Mouse (Mus musculus): ENCODE results near the gene Itpripl2. TPM values are rescaled to one million over a fixed set of nuclear protein-coding genes. Genes with fewer than 3 reads are reported as not detected.

Itpripl2 gene
- polyA plus RNA-seq (2014; fragmentation: Nextera tagmentation; extraction: Ambion mirVana): 3.1 and 3.7 TPM in 2 replicates

DNA sequence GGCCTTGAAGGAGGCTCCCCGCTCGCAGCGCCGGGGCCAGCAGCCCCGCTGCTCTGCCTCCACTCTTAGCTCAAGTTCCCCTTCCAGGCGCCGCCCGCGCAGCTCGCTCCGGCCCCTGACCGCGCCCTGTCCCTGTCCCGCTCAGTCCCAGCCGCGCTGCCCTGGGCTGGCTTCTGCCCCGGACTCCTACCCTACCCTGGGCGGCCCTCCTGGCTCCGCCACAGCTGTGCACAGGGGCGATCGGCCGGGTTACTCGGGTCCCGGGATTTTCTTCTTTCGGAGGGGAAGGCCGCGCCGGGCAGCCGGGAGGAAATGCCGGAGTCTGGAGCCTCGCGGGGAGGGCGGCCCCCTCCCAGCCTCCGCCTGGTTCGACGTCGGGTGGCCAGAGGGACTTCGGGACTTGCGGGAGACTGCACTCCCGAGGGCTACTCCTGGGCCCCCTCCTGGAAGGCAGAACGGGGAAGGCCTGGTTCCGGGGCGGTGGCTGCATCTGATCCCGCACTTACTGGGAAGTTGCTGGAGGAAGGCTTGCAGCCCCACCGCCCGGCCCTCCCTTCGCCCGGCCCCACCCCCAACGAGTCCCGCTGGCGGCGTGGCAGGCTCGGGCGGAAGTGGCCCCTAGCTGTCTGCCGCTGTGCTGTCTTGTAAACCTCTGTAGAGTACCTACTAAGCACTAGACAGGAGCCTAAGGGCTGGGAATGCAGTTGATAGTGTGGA is at the start of gene Itpripl2:
Itpripl2 (minus strand) TSS at position 545 of the 717 bp plus-strand sequence.
- peak; percentile 83 for ATAC-seq (ENCODE audit: insufficient number of reproducible peaks, insufficient read depth, low FRiP score, low read depth)
- Histone ChIP-seq H3K27me3 (ENCODE audit: control insufficient read depth, insufficient read depth, low read length) (no peaks in the 10 kb centered on the region), H3K9me3 (ENCODE audit: control insufficient read depth, low read depth, low read length) (no peaks in the 10 kb centered on the region), H3K36me3 (ENCODE audit: control insufficient read depth, insufficient read depth, low read length) (peaks cover 4% of the 10 kb centered on the region; the same call in 1 of the 2 replicates), H3K4me3 (ENCODE audit: low read depth, low read length) (peak within 1 kb of the TSS; percentile 76), H3K4me2 (replicated peaks; ENCODE audit: low read depth, low read length) (peak within 1 kb of the TSS; percentile 65), H3K4me1 (ENCODE audit: control insufficient read depth, insufficient read depth, low read length) (peaks cover 33% of the 10 kb centered on the region), H3K27ac (ENCODE audit: low read length) (peak within 1 kb of the TSS; percentile 90), H3K9ac (replicated peaks; ENCODE audit: low read depth, low read length) (peak within 1 kb of the TSS; percentile 89)
- under 1% methylated on average over 46 of the region's 55 CpGs for WGBS

DNA sequence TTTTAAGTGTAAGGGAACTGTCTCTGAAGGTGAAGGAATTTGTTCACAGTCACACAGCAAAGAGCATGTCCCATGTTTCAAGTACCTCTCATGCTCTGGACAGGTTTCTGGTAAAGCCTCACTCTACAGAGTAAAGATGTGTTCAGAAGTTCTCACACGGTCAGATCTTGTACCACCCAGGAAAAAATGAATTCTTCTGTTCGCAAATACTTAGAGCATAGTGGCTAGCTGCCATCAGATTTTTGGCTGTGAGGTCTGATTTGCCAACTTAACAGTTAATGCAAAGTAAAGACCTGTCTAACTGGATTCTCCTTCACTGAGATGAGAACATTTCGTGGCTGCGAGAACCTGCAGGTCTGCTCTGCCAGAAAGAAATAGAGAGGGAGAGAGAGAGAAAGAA is 43.3 kb upstream of the Itpripl2 start:
- 84% methylated on average over 4 of the region's 4 CpGs for WGBS
- Histone ChIP-seq H3K9me3 (ENCODE audit: control insufficient read depth, low read depth, low read length) (no peaks in the 10 kb centered on the region), H3K9ac (replicated peaks; ENCODE audit: low read depth, low read length) (no peak overlapping the region), H3K4me2 (replicated peaks; ENCODE audit: low read depth, low read length) (no peak overlapping the region), H3K36me3 (ENCODE audit: control insufficient read depth, insufficient read depth, low read length) (no peaks in the 10 kb centered on the region), H3K27me3 (ENCODE audit: control insufficient read depth, insufficient read depth, low read length) (no peaks in the 10 kb centered on the region), H3K4me1 (ENCODE audit: control insufficient read depth, insufficient read depth, low read length) (no peaks in the 10 kb centered on the region; the same call in 1 of the 2 replicates), H3K4me3 (ENCODE audit: low read depth, low read length) (no peak overlapping the region), H3K27ac (ENCODE audit: low read length) (no peak overlapping the region)
- ATAC-seq (ENCODE audit: insufficient number of reproducible peaks, insufficient read depth, low FRiP score, low read depth): no peak

DNA sequence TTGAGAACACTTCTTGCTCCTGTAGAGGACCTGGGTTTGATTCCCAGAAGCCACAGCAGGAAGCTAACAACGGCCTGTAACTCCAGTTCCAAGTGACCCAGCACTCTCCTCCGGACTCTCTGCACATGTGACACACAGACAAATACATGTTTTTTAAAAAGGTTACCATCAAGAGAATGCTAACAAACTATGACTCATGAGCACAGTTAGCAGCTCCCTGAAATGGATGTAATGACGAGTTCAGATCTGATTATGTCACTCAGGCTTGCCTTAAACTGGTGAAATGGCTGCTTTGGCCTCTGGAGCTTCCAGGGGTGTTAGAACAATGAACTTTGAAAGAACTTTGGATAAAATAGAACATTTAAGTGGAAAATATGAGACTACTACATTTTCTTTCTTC is 42.6 kb upstream of the Itpripl2 start:
- 78% methylated on average over 3 of the region's 3 CpGs for WGBS
- Histone ChIP-seq H3K4me1 (ENCODE audit: control insufficient read depth, insufficient read depth, low read length) (no peaks in the 10 kb centered on the region; the same call in 1 of the 2 replicates), H3K27me3 (ENCODE audit: control insufficient read depth, insufficient read depth, low read length) (no peaks in the 10 kb centered on the region), H3K9ac (replicated peaks; ENCODE audit: low read depth, low read length) (no peak overlapping the region), H3K4me3 (ENCODE audit: low read depth, low read length) (no peak overlapping the region), H3K9me3 (ENCODE audit: control insufficient read depth, low read depth, low read length) (no peaks in the 10 kb centered on the region), H3K27ac (ENCODE audit: low read length) (no peak overlapping the region), H3K4me2 (replicated peaks; ENCODE audit: low read depth, low read length) (no peak overlapping the region), H3K36me3 (ENCODE audit: control insufficient read depth, insufficient read depth, low read length) (no peaks in the 10 kb centered on the region)
- no peak for ATAC-seq (ENCODE audit: insufficient number of reproducible peaks, insufficient read depth, low FRiP score, low read depth)

DNA sequence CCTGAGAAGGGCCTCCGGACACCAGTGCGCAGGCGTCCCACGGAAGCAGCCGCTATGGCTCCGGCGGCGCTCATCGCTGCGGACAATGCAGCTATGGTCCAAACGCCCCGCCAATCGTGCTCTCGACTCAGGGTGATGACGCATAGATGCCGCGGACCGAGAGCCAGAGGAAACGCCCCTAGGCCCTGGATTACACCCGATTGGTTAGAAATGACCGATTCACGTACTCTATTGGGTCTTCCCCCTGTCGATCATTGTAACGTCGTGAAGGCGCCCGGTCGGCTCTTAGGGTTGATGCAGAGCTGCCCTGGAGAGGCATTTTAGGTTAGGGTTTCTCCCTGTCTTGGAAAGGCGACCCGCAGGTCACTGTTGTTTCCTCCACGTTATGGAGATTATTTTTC is 41.4 kb upstream of the Itpripl2 start, which contains the start of gene Coq7:
Coq7 (minus strand) TSS at position 179 of the 401 bp plus-strand sequence.
- H3K9ac ChIP-seq (replicated peaks; ENCODE audit: low read depth, low read length): peak within 1 kb of the TSS; percentile 41
- whole genome bisulfite sequencing: under 1% methylated on average over 31 of the region's 31 CpGs
- no peaks in the 10 kb centered on the region for H3K27me3 ChIP-seq (ENCODE audit: control insufficient read depth, insufficient read depth, low read length)
- peak within 1 kb of the TSS; percentile 52 for H3K4me2 ChIP-seq (replicated peaks; ENCODE audit: low read depth, low read length)
- H3K4me1 ChIP-seq (ENCODE audit: control insufficient read depth, insufficient read depth, low read length): no peaks in the 10 kb centered on the region
- ATAC-seq (ENCODE audit: insufficient number of reproducible peaks, insufficient read depth, low FRiP score, low read depth): peak; percentile 99
- peak within 1 kb of the TSS; percentile 62 for H3K4me3 ChIP-seq (ENCODE audit: low read depth, low read length)
- no peaks in the 10 kb centered on the region; the same call in 1 of the 2 replicates for H3K36me3 ChIP-seq (ENCODE audit: control insufficient read depth, insufficient read depth, low read length)
- H3K27ac ChIP-seq (ENCODE audit: low read length): peak within 1 kb of the TSS; percentile 89
- no peaks in the 10 kb centered on the region for H3K9me3 ChIP-seq (ENCODE audit: control insufficient read depth, low read depth, low read length)

DNA sequence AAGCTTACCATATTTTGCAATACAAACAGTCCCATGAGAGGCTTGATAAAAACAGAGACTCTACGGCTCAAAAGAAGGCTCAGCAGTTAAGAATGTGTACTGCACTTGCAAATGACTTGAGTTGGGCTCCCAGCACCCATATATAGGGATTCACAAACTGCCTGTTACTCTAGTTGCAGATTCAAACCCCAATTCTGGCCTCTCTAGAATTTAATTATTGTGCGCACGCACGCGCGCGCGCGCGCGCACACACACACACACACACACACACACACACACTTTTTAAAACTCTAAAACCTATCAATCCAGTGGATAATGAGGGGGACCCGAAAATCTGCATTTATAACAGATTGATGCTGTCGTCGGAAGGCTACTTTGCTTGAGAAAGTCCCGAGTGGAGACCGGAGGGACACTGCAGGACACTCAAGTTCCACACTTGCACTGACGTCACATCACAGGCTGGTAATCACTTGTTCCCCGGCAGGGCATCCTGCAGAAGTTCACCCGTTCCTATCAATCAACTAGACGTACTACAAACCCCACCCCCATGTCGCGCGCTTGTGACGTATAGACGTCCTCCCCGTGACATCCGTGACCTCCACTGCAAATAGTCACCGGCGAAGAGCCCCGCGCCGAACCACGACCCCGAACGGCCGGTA is 40.9 kb upstream of the Itpripl2 start:
- Histone ChIP-seq H3K36me3 (ENCODE audit: control insufficient read depth, insufficient read depth, low read length) (no peaks in the 10 kb centered on the region; the same call in 1 of the 2 replicates), H3K27me3 (ENCODE audit: control insufficient read depth, insufficient read depth, low read length) (no peaks in the 10 kb centered on the region), H3K4me2 (replicated peaks; ENCODE audit: low read depth, low read length) (peak overlapping the region; percentile 52), H3K4me3 (ENCODE audit: low read depth, low read length) (peak overlapping the region; percentile 62), H3K9me3 (ENCODE audit: control insufficient read depth, low read depth, low read length) (no peaks in the 10 kb centered on the region), H3K4me1 (ENCODE audit: control insufficient read depth, insufficient read depth, low read length) (no peaks in the 10 kb centered on the region), H3K27ac (ENCODE audit: low read length) (peak overlapping the region; percentile 89), H3K9ac (replicated peaks; ENCODE audit: low read depth, low read length) (peak overlapping the region; percentile 41)
- WGBS: under 1% methylated on average over 36 of the region's 36 CpGs
- peak; percentile 91 for ATAC-seq (ENCODE audit: insufficient number of reproducible peaks, insufficient read depth, low FRiP score, low read depth)

DNA sequence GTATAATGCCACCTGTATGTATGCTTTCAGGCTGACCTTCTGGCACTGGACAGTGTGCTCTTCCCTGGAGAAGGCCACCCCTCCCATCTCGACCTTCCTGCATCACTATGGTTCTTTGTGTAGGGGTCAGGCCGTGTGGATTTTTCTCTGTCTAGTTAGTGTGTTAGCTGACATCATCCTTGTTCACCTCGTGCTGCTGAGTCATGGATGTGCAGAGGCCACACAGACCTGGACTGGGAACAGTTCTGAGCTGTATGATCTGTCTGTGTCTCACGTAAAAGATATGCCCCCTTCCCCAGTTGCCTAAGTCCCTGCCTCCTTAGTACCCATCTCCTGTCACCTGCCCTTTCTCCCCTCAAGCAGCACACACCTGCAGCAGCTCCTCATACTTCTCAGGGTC is 35.2 kb upstream of the Itpripl2 start:
- Histone ChIP-seq H3K27me3 (ENCODE audit: control insufficient read depth, insufficient read depth, low read length) (no peaks in the 10 kb centered on the region), H3K4me2 (replicated peaks; ENCODE audit: low read depth, low read length) (no peak overlapping the region), H3K4me3 (ENCODE audit: low read depth, low read length) (no peak overlapping the region), H3K4me1 (ENCODE audit: control insufficient read depth, insufficient read depth, low read length) (no peaks in the 10 kb centered on the region), H3K9ac (replicated peaks; ENCODE audit: low read depth, low read length) (no peak overlapping the region), H3K9me3 (ENCODE audit: control insufficient read depth, low read depth, low read length) (no peaks in the 10 kb centered on the region), H3K36me3 (ENCODE audit: control insufficient read depth, insufficient read depth, low read length) (peaks cover 12% of the 10 kb centered on the region; the same call in 1 of the 2 replicates), H3K27ac (ENCODE audit: low read length) (no peak overlapping the region)
- ATAC-seq (ENCODE audit: insufficient number of reproducible peaks, insufficient read depth, low FRiP score, low read depth): no peak
- 84% methylated on average over 4 of the region's 4 CpGs for WGBS

DNA sequence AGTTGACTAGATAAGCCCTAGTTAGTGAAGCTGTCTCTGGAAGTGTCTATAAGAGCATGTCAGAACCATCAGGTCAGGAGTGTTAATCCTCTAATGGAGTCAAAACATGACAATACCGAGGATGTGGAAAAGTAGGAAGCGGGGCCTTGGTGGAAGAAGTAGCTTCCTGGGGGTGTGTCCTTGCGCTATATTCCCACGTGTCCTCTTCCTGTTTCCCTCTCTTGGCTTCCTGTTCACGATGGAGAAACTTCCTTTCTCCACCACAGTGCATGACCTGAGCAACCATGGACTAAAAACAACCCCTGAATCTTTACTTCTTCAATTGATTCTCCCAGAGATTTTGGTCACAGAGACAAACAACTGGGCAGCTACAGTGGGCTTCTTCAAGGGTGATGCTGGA is 30.3 kb upstream of the Itpripl2 start:
- 82% methylated on average over 5 of the region's 5 CpGs for WGBS
- Histone ChIP-seq H3K9ac (replicated peaks; ENCODE audit: low read depth, low read length) (no peak overlapping the region), H3K9me3 (ENCODE audit: control insufficient read depth, low read depth, low read length) (no peaks in the 10 kb centered on the region), H3K27ac (ENCODE audit: low read length) (no peak overlapping the region), H3K4me1 (ENCODE audit: control insufficient read depth, insufficient read depth, low read length) (no peaks in the 10 kb centered on the region), H3K4me2 (replicated peaks; ENCODE audit: low read depth, low read length) (no peak overlapping the region), H3K36me3 (ENCODE audit: control insufficient read depth, insufficient read depth, low read length) (peaks cover 9% of the 10 kb centered on the region; the same call in 1 of the 2 replicates), H3K27me3 (ENCODE audit: control insufficient read depth, insufficient read depth, low read length) (no peaks in the 10 kb centered on the region), H3K4me3 (ENCODE audit: low read depth, low read length) (no peak overlapping the region)
- ATAC-seq (ENCODE audit: insufficient number of reproducible peaks, insufficient read depth, low FRiP score, low read depth): no peak

DNA sequence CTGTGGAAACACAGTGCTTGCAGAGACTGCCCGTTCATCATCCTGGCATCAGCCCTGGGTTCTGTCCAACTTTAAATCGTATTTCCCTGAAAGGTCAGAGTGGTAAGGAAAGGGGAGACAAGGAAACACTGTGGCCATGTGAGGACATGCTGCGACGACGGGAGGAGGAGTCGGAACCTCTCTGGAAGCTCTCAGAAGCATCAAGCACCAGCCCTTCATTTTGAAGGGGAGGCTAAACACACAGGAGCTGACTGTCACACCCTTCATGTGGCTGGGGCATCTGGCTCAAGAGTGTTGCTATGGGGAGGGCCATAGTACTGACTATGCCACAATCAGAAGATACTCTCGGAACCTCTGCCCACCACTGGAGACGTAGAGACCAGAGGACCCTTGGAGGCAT is 27.9 kb upstream of the Itpripl2 start:
- 69% methylated on average over 8 of the region's 8 CpGs for WGBS
- Histone ChIP-seq H3K36me3 (ENCODE audit: control insufficient read depth, insufficient read depth, low read length) (no peaks in the 10 kb centered on the region; the same call in 1 of the 2 replicates), H3K4me3 (ENCODE audit: low read depth, low read length) (no peak overlapping the region), H3K4me2 (replicated peaks; ENCODE audit: low read depth, low read length) (no peak overlapping the region), H3K4me1 (ENCODE audit: control insufficient read depth, insufficient read depth, low read length) (no peaks in the 10 kb centered on the region), H3K9ac (replicated peaks; ENCODE audit: low read depth, low read length) (no peak overlapping the region), H3K9me3 (ENCODE audit: control insufficient read depth, low read depth, low read length) (no peaks in the 10 kb centered on the region), H3K27me3 (ENCODE audit: control insufficient read depth, insufficient read depth, low read length) (no peaks in the 10 kb centered on the region), H3K27ac (ENCODE audit: low read length) (no peak overlapping the region)
- ATAC-seq (ENCODE audit: insufficient number of reproducible peaks, insufficient read depth, low FRiP score, low read depth): no peak
